Mouse (Mus musculus) ZHBTc4 (cell line): Measurements from ENCODE around the gene Olfr629.
"Not testable (repeated sequence)": the region's sequence is repeated elsewhere in the genome, so short reads cannot be mapped to it uniquely, and the experiment has no call there.

Source experiments
- DNase-seq: peaks from one replicate; pipeline ENCODE4 v3.0.0-alpha.2; 2011; ENCODE audit warnings: low read depth, low spot score

The Olfr629 gene

DNA sequence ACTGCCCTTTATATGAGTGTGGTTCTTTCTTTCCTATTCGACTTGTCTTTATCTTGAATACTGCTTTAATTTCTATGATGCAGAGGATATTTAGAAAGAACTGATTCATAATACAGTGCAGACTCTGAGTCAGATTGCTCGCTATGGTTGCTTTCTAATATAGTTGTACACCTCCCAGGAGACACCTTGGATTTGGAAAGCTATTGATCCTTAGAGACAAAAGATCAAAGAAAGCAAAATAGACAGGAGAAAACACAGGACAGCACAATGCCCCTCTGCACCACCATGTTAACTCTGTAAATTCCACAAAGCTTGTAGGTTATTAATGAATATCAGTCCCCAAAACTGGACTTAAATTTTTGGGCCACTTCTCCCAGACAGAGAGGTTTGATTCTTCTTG, at the start of gene Olfr629:
Gene Olfr629, minus strand, starts transcription at position 101 of the 400 bp plus-strand sequence.
- DNase-seq = no peak

DNA sequence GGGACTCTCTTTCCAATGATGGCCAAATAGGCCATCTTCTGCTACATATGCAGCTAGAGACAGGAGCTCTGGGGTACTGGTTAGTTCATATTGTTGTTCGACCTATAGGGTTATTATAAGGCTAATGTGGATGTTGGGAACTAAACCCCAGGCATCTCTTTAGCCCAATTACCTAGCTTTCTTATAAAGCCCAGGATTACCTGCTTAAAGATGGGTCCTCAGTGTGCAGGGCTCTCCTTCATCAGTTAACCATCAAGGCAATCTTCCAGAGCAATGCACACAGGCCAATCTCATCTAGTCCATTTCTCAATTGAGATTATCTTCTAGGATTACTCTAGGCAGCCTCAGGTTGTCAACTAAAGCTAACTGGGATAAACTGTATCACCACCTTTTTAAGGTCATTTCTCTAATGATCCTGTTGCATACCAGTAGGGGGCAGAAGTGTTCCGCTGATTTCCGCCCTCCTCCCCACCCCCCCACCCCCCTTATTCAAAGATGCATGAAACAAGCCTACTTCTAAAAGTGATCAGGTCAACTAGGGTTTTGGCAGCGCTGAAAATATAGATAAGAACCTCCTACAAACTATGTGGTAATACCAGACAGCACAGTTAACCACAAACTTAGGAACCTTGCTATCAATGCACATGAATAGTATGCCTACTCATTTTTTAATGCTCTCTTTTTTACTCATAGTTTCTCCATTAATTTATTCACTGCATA, 48.1 kb upstream of the Olfr629 start:
- peak; percentile 7 for DNase-seq

DNA sequence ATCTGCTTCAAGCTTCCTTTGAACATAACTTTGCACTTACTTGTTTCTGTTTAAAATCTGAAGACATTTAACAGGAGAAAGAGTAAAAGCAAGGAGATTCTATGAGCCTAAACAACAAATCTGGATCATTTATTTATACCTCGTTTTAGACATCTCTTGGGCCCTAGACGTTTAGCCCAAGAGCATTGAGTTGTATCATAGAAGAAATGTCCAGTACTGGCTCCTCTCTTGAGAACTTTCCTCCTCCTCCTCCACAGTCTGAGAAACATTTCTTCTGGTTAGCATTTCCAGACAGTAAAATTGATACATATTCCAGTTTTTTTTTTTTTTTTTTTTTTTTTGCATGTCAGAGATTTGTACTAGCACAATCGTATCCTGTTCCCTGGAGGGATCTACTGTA, 47.0 kb upstream of the Olfr629 start, which contains the start of gene Olfr67:
Gene Olfr67, minus strand, starts transcription at position 101 of the 400 bp plus-strand sequence.
- DNase-seq = no peak

DNA sequence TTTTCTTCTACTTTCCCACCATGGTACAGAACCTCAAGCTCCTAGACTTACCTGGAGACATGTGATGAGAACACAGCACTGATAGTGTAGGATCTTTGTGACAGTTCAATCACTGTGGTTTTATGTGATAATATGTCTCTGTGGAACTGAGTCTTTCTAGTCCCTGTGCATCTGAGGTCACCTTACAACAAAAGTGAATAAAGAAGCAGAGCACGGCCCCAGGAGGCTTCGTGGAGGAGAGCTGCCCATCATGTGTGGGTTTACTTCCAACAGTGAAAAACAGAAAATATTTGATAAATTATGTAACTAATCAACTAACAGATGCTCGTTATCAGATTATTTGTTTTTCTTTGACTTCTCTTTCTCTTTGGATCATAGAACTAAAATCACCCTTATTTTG, 34.9 kb upstream of the Olfr629 start, which contains the start of gene Olfr68:
Gene Olfr68, minus strand, starts transcription at position 101 of the 400 bp plus-strand sequence.
- DNase-seq = no peak

DNA sequence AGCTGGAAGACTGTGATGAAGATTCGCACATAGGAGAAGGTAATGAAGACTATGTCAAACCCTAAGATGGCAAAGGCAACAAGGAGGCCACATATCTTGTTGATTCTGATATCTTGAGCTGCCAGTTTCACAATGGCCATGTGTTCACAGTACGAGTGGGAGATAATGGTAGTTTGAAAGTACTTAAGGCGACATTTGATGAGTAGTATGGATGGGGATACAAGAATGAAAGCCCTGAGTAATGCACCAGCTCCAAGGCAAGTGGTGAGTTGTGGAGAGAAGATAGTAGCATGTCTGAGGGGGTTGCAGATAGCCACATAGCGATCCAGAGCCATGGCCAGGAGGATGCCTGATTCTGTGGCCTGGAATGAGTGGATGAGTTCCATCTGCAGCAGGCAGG, 32.9 kb upstream of the Olfr629 start:
- DNase-seq = not testable (repeated sequence)

DNA sequence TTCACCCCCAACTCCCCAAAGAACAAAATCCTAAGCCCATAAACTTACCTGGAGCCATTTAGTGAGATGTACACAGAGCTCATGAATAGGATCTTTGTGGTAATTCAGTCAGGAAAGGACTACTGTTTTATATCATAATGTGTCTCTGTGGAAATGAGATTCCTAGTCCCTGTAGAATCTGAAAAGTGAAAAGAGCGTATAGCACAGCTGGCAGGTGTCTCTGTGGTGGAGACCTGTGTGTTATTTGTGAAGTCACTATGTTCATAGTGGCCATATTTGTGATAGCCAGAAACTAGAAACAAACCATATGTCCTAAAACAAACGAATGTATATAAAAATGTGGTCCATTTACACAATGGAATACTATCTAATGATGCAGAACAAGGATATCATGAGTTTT, 26.8 kb upstream of the Olfr629 start, which contains the start of gene Olfr69:
Gene Olfr69, minus strand, starts transcription at position 101 of the 400 bp plus-strand sequence.
- DNase-seq = no peak

DNA sequence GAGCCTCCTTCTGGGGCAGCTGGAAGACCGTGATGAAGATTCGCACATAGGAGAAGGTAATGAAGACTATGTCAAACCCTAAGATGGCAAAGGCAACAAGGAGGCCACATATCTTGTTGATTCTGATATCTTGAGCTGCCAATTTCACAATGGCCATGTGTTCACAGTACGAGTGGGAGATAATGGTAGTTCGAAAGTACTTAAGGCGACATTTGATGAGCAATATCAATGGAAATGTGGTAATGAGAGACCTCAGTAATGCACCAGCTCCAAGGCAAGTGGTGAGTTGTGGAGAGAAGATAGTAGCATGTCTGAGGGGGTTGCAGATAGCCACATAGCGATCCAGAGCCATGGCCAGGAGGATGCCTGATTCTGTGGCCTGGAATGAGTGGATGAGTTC, 22.9 kb upstream of the Olfr629 start:
- not testable (repeated sequence) for DNase-seq

DNA sequence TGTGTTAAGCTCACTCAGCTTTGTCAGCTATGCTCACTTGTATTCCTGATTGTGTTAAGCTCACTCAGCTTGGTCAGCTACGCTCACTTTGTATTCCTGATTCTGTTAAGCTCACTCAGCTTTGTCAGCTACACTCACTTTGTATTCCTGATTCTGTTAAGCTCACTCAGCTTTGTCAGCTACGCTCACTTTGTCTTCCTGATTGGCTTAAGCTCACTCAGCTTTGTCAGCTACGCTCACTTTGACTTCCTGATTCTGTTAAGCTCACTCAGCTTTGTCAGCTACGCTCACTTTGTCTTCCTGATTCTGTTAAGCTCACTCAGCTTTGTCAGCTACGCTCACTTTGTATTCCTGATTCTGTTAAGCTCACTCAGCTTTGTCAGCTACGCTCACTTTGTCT, 17.5 kb upstream of the Olfr629 start:
- DNase-seq = not testable (repeated sequence)

DNA sequence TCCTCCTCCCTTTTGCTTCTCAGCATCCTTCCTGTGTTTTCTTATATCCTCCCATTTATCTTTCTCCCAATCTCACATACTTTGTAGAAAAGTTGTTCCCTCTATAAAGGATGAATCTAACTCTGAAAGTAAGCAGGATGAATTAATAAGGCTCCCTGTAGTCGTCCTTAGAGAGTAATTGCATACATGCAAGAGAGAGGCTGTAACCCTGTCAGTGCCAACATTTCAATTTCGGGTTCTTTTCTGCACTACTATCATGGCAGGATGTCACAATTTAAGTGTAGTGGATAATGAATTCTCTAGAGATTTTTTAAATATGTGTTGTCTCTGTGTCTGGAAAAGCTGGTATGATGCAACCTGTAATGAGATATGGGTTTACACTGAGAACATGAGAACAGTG, 12.5 kb upstream of the Olfr629 start, which contains the start of gene Olfr630:
Gene Olfr630, minus strand, starts transcription at position 101 of the 400 bp plus-strand sequence.
- DNase-seq = no peak

DNA sequence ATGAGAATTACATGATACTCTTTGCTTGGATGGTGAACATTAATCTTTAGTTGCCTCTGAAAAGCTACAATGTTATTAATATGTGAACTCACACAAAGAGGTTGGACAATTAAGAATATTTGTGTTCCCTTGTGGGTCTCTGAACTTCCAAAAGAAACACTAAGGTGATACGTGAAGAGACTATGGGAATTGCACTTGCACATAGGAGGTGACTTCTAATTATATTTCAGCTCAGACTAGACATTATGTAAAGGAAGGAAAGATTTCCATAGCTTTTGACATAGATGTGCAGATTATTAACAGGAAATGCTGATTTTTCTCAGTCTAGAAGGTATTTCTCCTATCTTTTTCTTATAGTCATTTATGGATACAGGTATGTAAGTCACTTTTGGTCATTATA, 14.7 kb downstream of the Olfr629 start, which contains the start of gene Olfr628:
Gene Olfr628, plus strand, starts transcription at position 301 of the 400 bp plus-strand sequence.
- DNase-seq = no peak

DNA sequence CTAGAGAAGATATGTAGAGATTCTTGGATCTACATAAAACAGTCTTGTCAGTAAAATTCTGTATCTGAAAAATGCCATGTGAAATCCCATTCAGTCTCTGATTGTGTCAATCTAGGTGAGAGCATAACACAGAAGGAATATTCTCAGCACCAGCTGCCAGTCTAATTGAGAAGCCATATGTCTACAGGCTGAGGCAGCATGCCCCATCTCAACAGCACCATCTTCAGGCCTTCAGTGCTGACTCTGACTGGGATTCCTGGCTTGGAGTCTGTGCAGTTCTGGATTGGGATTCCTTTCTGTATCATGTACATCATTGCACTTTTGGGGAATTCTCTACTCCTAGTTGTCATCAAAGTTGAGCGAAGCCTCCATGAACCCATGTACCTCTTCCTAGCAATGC, 28.3 kb downstream of the Olfr629 start:
- DNase-seq = not testable (repeated sequence)

DNA sequence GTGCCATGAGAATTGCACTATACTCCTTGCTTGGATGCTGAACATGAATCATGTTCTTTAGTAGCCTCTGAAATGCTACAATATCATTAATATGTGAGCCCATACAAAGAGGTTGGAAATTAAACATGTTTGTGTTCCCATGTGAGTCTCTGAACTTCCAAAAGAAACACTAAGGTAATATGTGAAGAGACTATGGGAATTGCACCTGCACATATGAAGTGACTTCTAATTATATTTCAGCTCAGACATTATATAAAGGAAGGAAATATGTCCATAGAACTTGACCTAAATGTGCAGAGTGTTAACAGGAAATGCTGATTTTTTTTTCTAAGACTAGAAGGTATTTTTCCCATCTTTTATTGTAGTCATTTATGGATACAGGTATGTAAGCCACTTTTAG, 30.4 kb downstream of the Olfr629 start, which contains the start of gene Olfr243:
Gene Olfr243, plus strand, starts transcription at position 301 of the 400 bp plus-strand sequence.
- no peak for DNase-seq

DNA sequence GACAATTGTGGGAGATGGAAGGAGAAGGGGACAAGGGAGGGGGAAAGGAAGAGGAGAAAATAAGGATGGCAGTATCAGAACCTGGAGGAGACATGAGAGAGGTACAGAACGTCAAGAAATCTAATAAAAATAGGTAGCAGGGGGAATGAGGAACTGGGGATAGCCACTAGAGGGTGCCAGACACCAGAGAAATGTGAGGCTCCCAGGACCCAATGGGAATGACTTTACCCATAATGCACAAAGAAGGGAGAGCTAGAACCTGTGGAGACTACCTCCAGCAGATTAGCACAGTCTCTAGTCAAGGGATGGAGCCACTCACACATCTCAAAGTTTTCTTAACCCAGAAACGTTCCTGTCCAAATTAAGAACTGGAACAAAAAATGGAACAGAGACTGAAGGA, 32.7 kb downstream of the Olfr629 start:
- DNase-seq = no peak

DNA sequence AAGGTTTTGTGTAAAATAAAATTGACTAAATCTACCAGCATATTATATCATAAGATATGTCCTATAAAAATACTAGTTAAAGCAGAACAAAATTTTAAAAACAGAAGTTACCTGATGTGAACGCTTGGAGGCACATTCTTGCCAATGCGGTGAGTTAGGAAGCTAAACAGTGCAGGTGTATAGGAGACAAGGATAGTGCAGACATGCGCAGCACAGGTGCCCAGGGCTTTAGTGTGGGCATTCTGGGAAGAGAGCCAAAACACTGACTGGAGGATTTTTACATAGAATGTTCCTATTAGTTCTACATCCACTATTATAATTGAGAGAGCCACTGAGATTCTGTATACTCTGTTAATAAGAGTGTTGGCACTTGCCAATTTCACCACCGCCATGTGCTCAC, 45.3 kb downstream of the Olfr629 start:
- no peak for DNase-seq
